Mouse (Mus musculus) cortical plate, adult 2 months (tissue): ENCODE measurements around the gene Ptpn7.

Experiments used
- CTCF ChIP-seq: fragments of 200-500 bp; IDR thresholded peaks from 2 replicates; pipeline ENCODE4 v1.5.1; 2011; ENCODE audit warnings: mild to moderate bottlenecking, control low read depth, low read length; ENCODE audit not compliant: insufficient read depth; ENCODE audit errors: extremely low read depth
- POLR2A ChIP-seq: fragments of 200-500 bp; IDR thresholded peaks from 2 replicates; pipeline ENCODE4 v1.6.1; 2011; ENCODE audit warnings: mild to moderate bottlenecking, low read length, control low read depth; ENCODE audit not compliant: insufficient read depth; ENCODE audit errors: extremely low read depth

- TF ChIP-seq CTCF, result no peak
- no peak for TF ChIP-seq POLR2A
These were observed 50.9 kb downstream of the Ptpn7 start for GRCm38 (mm10) chr1:135183448-135183847.
